Mouse (Mus musculus): ENCODE measurements around the gene 1600002K03Rik.

The 1600002K03Rik gene

DNA sequence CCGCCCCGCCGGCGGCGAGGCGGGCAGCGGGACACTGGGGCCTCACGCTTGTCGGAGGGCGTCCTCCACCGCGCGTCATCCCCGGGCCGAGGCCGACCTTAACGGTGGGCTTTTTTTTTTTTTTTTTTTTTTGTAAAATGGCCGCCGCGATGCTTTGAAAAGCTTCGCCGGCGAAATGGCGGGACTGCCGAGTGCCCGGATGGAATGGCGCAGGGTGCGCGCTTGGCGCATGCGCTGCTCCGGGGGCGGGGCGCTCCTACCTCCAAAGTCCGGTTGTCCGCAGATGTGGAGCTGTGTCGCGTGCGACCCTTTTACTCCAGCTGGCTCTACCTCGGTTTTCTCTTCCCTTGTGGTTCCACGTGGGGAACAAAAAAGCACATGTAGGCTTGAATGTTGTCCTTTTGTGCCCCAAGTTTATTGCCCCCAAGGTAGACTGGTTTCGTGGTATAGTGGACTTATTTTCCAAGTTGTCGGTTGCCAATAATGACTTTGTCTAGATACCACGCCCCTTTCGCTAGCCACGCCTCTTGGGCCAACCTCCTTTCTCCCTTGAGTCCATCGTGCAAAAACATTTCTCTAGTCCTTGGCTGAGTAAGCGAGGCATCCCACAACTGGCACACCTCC, 4.6 kb upstream of the 1600002K03Rik start:
- peak; percentile 96 to 97 for DNase-seq

GRCm38 (mm10) chr10:80169070-80169469, 3.7 kb upstream of the 1600002K03Rik start:
- DNase-seq, result no peak

DNA sequence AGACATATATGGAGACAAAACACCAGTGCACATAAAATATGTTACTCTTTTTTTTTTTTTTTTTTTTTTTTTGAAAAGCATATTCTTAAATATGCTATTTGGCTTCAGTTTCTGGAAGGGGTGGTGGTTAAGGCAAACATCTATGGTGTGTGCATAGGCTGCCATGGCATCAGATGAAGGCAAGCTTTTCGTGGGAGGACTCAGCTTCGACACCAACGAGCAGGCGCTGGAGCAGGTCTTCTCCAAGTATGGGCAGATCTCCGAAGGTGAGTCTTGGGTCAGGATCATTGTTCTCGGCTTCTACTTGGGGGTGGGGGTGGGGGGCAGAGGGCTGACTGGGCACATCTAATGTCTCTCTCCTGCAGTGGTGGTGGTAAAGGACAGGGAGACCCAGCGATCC, 3.1 kb upstream of the 1600002K03Rik start:
- DNase-seq, result no peak

DNA sequence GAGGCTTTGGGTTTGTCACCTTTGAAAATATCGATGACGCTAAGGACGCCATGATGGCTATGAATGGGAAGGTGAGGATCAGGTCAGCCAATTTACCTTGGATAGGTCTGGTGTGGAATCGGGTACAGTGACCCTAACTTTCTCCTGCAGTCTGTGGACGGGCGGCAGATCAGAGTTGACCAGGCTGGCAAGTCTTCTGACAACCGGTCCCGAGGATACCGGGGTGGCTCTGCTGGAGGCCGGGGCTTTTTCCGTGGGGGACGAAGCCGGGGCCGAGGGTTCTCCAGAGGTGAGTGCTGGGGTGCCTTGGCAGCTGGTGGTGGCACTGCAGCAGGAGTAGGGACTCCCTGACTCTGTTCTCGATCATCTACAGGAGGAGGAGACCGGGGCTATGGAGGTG, 2.7 kb upstream of the 1600002K03Rik start:
- DNase-seq, result no peak

GRCm38 (mm10) chr10:80170601-80171021, 2.1 kb upstream of the 1600002K03Rik start:
- no peak for DNase-seq

GRCm38 (mm10) chr10:80171252-80171651, 1.5 kb upstream of the 1600002K03Rik start:
- no peak for DNase-seq

DNA sequence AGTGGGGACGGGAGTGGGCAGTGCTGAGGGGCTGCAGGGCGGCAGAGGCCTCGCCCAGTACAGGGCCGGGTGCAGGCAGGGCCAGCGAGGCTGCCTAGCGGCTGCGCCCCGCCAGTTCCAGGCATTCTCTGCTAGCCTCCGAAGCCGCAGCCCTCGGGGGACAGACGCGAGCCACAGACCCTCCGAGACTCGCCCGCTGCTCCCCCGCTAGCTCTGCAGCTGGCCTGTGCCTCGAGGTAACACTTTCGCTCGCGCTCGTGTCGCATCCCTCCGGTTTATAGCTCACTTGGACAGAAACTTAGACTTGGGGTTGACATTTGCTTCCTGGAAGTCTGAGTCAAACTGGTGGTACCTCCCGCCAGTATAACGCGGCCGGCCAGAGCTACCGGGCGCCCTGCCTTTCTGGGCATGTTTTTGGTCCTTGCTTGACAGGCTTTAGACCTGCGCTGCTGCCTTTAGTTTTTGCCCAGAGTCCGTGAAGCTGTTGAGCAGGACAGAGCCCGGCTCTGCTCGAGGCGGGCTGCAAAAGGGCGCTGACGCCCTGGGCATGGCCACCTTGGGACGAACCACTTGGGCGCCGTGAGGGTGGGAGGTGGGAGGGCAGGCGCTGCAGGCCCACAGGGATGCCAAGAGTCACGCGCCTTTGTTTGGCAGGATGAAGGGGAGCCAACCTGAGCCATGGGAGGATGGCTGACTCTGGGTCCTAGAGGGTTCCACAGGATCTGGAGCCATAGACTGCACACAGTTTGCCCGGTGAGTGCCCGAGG, 801 bp upstream of the 1600002K03Rik start:
- DNase-seq, result no peak

- DNase-seq, result no peak
Observed at GRCm38 (mm10) chr10:80173358-80173757, 614 bp downstream of the 1600002K03Rik start.

- no peak for DNase-seq
Observed at GRCm38 (mm10) chr10:80173955-80174640, 1.4 kb downstream of the 1600002K03Rik start.

DNA sequence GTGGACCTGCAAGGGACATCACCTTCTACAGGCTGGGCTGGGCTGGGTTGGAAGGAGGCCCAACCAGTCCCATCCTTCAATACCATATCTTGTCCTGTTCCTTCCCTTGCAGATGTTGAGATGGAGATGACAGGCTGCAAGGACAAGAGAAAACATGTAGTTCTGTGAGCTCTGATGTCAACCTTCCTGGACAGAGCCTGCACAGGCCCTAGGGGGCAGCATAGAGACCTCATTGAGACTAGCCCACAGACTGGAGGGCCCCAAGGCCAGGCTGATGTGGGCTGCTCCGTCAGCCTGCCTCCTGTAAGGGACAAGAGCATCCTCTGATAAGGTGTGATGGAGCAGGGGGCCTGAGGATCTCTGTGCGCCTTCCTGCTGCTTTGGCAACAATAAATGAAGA, 2.0 kb downstream of the 1600002K03Rik start:
- peak in 1 of 2 experiments; percentile 48 for DNase-seq

DNA sequence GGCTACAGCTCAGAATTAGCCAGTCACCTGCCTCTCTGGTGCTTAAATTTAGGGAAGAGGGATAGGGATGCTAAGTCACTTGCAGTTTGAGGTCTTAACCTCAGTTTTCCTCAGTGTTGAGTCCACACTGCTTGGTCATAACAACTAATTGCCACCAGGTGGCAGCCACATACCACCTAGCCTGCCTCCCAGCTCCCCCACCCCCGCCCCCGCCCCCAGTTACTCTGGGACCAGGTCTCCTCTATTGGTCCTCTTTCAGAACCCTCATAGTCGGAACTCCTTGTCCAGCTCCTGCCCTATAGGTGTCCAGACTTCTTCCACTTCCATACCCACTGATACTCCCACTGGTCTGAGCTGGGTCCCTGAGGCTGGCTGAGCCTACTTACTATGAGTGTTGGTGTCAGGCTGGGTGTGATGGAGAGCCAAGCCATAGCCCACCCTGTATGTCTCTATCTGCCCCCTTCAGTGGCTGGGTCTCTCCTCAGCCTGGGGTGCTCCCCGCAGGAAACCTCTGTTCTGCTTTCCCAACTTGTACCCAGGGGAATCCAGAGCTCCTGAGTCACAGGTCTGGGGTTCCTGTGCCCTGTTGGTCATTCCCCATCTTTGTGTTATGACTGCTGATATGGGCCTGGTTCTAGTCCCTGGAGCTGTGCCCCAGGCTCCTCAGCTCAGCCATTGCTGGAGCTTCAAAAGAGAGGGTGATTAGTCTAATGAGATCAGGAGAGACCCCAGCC, 3.0 kb downstream of the 1600002K03Rik start:
- peak; percentile 54 to 58 for DNase-seq

- DNase-seq, result no peak
Observed at GRCm38 (mm10) chr10:80176270-80176834, 3.6 kb downstream of the 1600002K03Rik start.

GRCm38 (mm10) chr10:80177441-80178279, 4.9 kb downstream of the 1600002K03Rik start:
- DNase-seq, result no peak

DNA sequence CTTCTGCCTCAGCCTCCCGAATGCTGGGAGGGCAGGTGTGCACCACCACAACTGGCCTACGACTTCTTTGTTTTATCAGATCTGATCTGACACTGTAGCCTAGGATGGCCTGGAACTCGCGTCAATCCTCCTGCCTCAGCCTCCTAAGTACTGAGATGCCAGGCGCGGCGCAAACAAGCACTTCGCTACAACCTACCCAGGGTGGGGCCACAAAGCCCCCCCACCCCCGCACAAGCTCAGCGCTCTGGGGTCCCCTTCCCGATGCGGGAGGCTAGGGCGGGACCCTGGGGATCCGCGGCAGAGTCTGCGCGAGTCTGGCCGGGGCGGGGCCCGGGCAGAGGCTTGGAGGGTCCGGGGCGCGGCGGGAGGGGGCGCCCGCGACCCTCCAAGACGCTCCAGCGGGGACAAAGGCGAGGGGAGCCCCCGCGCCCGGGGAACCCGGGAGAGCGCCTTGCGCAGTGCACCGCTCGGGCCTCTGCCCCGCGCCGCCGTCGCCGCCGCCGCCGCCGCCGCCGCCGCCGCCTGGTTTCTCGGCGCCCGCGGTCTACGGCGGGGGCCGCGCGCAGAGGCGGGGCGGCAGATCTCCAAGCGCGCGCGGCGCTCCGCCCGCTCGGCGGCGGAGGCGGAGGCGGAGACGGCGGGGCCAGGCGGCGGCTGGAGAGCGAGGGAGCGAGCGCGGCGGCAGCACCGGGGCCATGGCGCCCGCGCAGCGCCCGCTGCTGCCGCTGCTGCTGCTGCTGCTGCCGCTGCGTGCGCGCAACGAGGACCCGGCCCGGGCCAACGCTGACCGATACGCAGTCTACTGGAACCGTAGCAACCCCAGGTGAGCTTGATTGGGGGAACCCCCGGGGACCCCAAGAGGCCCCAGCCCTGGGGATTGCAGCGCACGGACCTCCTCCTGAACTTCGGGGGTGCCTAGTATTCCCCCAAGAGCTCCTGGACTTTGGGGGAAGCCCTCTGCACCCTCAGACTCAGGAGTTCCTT, 6.6 kb downstream of the 1600002K03Rik start, which contains the start of gene Efna2:
Gene Efna2, plus strand, starts transcription at position 415 of the 984 bp plus-strand sequence.
- peak; percentile 55 to 65 for DNase-seq

DNA sequence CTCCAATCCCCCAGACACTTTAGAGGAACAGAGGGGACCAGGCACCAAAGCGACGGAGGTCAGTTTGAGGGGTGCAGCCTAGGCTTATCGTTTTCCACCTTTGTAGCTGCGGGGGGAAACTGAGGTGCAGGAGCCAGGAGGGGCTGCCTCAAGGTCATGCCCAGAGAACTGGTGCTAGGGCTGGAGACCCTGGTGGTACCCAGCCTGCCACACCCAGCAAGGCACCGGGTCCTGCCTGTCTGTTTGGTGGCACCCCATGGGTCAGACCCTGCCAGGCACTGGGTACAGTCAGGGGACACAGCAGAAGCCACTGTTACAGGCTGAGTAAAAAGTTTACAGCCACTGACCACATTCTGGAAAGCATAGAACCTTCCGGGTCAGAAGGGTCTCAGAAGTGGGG, 7.5 kb downstream of the 1600002K03Rik start:
- no peak for DNase-seq

DNA sequence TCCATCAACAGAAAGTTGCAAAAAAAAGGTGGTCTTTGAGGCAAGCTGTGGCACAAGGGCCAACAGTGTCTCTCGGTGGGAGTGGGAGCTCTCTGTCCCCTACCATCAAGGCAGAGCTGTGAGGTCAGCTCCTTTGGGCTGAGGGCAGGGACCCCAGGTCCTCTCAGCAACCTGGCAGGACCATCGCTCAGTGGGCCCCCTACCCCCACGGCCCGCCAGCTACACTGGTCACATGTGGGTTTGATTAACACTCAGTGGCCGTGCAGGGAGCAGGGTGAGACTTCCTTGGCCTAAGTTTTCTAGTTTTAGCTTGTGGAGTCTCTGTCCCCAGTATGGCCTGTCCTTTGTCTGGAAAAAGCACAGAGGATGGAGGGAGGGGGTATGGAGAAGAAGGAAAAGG, 8.1 kb downstream of the 1600002K03Rik start:
- DNase-seq, result no peak

DNA sequence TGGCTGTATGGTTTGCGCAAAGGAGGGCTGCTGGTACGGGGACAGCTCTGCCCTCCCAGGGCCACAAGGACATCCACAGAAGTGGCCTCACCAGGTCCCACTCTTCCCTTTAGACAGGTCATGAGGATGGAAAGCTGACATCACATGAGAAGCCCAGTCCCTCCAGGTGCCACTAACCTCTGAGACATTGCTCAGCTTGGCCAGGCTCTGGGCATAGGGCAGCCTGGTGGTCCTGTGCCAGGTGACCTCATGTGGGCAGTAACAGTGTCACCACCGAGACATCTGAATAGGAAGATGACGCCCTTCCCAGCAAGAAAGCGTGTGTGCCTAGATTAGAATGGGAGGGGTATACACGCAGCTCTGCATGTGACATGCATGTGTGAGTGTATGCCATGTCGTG, 9.8 kb downstream of the 1600002K03Rik start:
- no peak for DNase-seq

DNA sequence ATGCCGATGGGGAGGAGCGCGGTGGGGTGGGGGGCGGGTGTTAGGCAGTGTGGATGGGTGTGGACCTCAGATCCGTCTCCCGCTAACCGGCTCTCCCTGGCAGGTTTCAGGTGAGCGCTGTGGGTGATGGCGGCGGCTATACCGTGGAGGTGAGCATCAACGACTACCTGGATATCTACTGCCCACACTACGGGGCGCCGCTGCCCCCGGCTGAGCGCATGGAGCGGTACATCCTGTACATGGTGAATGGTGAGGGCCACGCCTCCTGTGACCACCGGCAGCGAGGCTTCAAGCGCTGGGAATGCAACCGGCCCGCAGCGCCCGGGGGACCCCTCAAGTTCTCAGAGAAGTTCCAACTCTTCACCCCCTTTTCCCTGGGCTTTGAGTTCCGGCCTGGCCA, 13.9 kb downstream of the 1600002K03Rik start:
- no peak for DNase-seq

DNA sequence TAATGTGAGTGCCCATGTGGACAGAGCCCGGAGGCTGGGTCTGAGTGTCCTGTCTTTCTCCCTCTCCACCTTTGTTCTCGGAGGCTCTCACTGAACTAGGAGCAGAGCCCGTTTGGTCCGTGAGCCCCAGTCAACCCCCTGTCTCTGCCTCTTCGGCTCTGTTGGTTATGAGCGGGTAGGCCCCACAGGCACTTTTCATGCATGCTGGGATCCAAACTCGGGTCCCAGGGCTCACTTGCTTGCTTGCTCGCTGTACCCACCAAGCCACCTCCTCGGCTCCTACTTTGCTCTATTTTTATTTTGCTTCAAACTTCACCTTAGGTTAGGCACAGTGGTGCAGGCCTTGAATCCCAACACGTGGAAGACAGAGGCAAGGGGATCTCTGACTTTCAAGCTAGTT, 15.0 kb downstream of the 1600002K03Rik start:
- no peak for DNase-seq

GRCm38 (mm10) chr10:80188453-80189024, 15.8 kb downstream of the 1600002K03Rik start:
- DNase-seq, result no peak
